Mouse (Mus musculus) limb, embryonic 10.5 days (tissue): Measurements from ENCODE around the gene Slc9b2. TPM values are rescaled to one million over a fixed set of nuclear protein-coding genes. Genes with fewer than 3 reads are reported as not detected.

Experiments used
- DNase-seq: peaks from one replicate; pipeline ENCODE4 v3.0.0-alpha.2; 2017; ENCODE audit warnings: low spot score
- H3K27ac ChIP-seq: fragments of 300-500 bp; sonication (generic); 2 replicates; pipeline ENCODE4 v1.5.1; 2016; ENCODE audit warnings: mild to moderate bottlenecking
- H3K27me3 ChIP-seq: fragments of 300-500 bp; sonication (generic); 2 replicates; pipeline ENCODE4 v1.6.1; 2016; ENCODE audit warnings: low read depth, mild to moderate bottlenecking; ENCODE audit not compliant: poor library complexity, severe bottlenecking
- H3K36me3 ChIP-seq: fragments of 300-500 bp; sonication (generic); 2 replicates; pipeline ENCODE4 v1.6.1; 2016; ENCODE audit warnings: mild to moderate bottlenecking, moderate library complexity
- H3K4me1 ChIP-seq: fragments of 300-500 bp; sonication (generic); 2 replicates; pipeline ENCODE4 v1.6.1; 2016
- H3K4me3 ChIP-seq: fragments of 300-500 bp; sonication (generic); 2 replicates; pipeline ENCODE4 v1.5.1; 2016; ENCODE audit warnings: mild to moderate bottlenecking, moderate library complexity
- H3K9me3 ChIP-seq: fragments of 300-500 bp; sonication (generic); replicated peaks from 2 replicates; pipeline ENCODE4 v1.6.1; 2016; ENCODE audit warnings: mild to moderate bottlenecking
- WGBS: fragments of 180-500 bp; shearing (Covaris S2); methylation state at CpG from one replicate; pipeline ENCODE4 v1.1.7; 2016; 5-methylcytosine and 5-hydroxymethylcytosine counted together
- polyA plus RNA-seq: library from polyadenylated mRNA; unstranded; fragments of >200 nt; fragmentation: Nextera tagmentation; extraction: Ambion mirVana; gene quantifications from 2 replicates; pipeline ENCODE4 v1.2.1, GENCODE M21; 2016

Gene Slc9b2
- polyA plus RNA-seq, 1 experiment from 2014 or later: 3.9 TPM

DNA sequence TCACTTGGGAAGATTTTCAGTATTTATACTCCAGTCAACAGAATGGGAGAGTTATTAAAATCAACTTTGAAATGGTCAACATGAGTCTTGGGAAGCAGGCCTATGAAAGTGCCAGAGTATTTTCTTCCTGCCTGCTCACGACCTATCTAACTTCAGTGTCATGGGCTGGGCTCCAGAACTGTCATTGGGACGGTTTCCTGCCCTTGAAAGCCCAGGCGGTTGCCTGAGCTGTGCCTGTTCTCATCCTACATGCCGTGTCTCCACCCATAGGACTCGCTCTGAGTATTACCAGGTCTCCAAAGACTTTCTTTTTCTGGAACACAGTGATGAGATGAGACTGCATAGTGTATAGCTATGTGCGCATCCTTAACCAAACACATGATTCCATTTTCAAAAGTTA is 85.7 kb downstream of the Slc9b2 start:
- H3K4me1 ChIP-seq: peaks cover 15% of the 10 kb centered on the region
- H3K4me3 ChIP-seq: no peak overlapping the region
- no peaks in the 10 kb centered on the region for H3K9me3 ChIP-seq
- no peaks in the 10 kb centered on the region for H3K27me3 ChIP-seq
- WGBS: 86% methylated on average over 6 of the region's 6 CpGs
- no peak overlapping the region for H3K27ac ChIP-seq
- no peak for DNase-seq
- H3K36me3 ChIP-seq: no peaks in the 10 kb centered on the region

Other genes with a start within 250 kb of the Slc9b2 start
- gene Cenpe, start 95.2 kb upstream of the Slc9b2 start, polyA plus RNA-seq: 29.9 and 39.5 TPM in 2 replicates
- gene Bdh2, start 26.5 kb upstream of the Slc9b2 start, polyA plus RNA-seq: 3.6 and 6.1 TPM in 2 replicates
- 0.11 and 0.30 TPM in 2 replicates for gene Slc9b1, start 40.3 kb downstream of the Slc9b2 start, polyA plus RNA-seq
- 66.4 and 75.3 TPM in 2 replicates for gene Cisd2, start 116.2 kb downstream of the Slc9b2 start, polyA plus RNA-seq
- 530 and 546 TPM in 2 replicates for gene Ube2d3, start 130.4 kb downstream of the Slc9b2 start, polyA plus RNA-seq
- 1.9 and 2.5 TPM in 2 replicates for gene Manba, start 177.9 kb downstream of the Slc9b2 start, polyA plus RNA-seq